Mouse (Mus musculus): ENCODE measurements around the gene Vwa3b.

Gene Vwa3b

DNA sequence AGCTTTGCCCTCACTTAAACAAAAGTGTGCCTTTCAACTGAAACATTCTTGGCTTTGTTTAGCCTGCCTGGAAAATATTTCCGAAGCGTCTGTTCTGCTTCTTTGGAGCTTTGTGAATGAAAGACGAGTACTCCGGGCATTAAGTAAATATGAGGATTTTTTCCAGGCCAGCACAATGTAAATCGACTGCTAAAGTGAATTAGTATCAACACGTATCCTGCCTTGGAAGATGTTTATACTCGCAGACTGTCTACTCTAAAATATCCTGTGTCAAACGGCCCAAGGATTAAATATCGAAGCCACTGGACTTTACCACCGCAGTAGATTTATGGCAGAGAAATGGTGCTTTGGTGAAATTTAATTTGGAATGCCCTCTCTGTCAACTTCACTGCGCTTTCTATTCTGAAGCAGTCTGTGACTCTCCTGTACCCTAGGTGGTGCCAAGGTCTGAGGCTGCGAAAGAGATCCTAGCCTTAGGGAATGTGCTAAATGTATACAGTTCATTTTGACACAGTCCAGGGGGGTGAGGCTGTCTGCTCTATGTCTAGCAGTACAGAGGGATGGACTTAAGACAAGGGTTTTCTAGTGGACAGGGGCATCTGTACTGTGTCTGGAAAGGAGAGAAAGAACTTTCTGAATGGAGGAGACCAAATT, 98.4 kb downstream of the Vwa3b start:
- DNase-seq (ENCODE audit: low spot score), result no peak

- no peak for DNase-seq (ENCODE audit: low spot score)
These were observed 103.7 kb downstream of the Vwa3b start for GRCm38 (mm10) chr1:37130012-37130570.

GRCm38 (mm10) chr1:37131146-37131545, 104.8 kb downstream of the Vwa3b start:
- no peak for DNase-seq (ENCODE audit: low spot score)

DNA sequence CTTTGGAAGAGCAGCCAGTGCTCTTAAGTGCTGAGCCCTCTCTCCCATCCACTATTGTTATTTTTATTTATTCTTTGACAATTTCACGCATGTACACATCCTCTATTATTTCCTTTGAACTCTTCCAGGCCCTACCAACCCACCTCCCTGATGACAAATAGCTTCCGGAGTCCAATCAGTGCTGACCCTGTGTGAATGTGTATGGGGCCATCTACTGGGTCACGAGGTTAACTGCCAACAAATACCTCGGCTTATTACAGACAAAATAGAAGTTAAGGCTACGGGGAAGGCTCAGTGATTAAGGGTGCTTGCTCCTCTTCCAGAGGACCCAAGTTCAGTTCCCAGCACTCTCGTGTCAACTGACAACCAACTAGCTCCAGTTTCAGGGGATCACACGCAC, 106.0 kb downstream of the Vwa3b start:
- DNase-seq (ENCODE audit: low spot score), result no peak

GRCm38 (mm10) chr1:37145966-37146365, 119.6 kb downstream of the Vwa3b start:
- no peak for DNase-seq (ENCODE audit: low spot score)

DNA sequence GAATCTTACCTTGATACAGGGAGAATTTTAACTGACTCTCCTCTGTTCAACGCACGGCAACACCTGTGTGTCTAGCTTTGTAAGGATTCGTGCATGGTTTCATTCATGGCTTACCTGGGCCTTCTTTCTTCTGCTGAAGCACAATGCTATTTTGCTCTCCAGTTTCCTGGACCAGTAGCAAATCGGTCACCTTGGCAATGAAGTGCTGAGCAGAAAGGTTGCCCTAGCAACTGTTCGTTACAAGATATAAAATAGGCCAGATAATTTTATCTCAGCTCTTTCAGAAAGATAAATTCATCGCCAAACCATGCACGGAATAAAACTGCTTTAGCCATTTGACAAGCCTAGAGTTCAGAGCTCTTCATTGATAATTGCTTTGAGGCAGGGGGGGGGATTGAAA, 123.5 kb downstream of the Vwa3b start:
- peak; percentile 38 for DNase-seq (ENCODE audit: low spot score)

- DNase-seq (ENCODE audit: low spot score), result no peak
These were observed 125.5 kb downstream of the Vwa3b start for GRCm38 (mm10) chr1:37151896-37152295.

DNA sequence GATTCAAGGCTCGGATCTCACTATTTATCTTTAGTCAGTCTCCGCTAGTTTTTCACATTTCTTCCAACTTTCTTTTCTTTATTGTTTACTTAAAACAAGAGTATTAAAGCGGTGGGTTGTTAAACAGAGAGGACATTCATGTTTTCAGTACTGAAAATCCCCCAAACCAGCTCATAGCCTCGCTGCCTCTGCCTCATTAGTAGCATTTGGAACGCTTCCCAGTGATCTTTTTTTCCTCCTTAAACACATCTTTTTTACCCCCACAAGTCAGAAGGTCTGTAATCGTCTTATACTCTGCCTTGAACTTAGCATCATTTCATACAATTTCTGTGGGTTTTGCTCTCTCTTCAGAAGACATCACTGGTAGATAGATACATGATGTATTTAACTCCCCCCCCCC, 139.7 kb downstream of the Vwa3b start:
- no peak for DNase-seq (ENCODE audit: low spot score)

GRCm38 (mm10) chr1:37167918-37168317, 141.5 kb downstream of the Vwa3b start:
- no peak for DNase-seq (ENCODE audit: low spot score)

- no peak for DNase-seq (ENCODE audit: low spot score)
These were observed 151.5 kb downstream of the Vwa3b start for GRCm38 (mm10) chr1:37177874-37178273.

- no peak for DNase-seq (ENCODE audit: low spot score)
These were observed 153.5 kb downstream of the Vwa3b start for GRCm38 (mm10) chr1:37179852-37180251.

GRCm38 (mm10) chr1:37187050-37187449, 160.7 kb downstream of the Vwa3b start:
- DNase-seq (ENCODE audit: low spot score), result no peak

- DNase-seq (ENCODE audit: low spot score), result no peak
These were observed 168.2 kb downstream of the Vwa3b start for GRCm38 (mm10) chr1:37194607-37195006.

DNA sequence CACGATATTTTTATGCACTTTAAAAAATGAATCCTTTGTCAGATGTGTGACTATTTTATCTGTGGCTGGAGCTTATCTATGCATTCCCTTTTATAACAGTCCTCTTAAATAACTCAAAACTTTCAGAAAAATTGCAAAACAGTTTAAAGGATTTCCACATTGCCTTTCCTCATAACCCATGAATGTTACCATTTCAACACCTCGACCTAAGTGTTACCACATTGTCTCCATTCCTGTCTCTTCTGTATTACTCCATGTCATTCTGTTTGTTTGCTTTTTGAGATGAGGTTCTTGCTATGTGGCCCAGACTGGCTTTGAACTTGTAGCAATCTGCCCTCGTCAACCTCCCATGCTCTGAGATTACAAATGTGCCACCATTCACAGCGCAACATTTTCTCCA, 175.0 kb downstream of the Vwa3b start:
- DNase-seq (ENCODE audit: low spot score), result no peak

GRCm38 (mm10) chr1:37207743-37208142, 181.3 kb downstream of the Vwa3b start:
- no peak for DNase-seq (ENCODE audit: low spot score)

- DNase-seq (ENCODE audit: low spot score), result no peak
These were observed 186.0 kb downstream of the Vwa3b start for GRCm38 (mm10) chr1:37212375-37212774.

DNA sequence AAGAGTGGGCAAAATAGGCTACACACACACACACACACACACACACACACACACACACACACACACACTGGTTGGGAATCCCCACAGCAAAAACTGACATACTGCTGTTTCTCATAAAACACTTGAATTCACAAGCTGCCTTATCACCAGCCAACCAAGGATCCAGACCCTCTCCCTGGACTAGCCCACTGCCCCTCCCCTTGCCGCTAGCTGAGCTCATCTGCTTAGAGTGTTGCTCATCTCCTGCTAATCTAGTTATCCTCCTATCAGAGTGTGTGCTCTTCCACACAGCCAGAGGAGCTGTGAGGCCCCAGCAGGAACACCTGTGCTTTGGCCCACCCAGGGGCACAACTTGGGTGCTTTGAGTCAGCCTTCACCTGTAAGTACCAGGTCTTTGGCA, 187.7 kb downstream of the Vwa3b start, which contains the start of gene Cnga3:
Gene Cnga3, plus strand, starts transcription at position 291 of the 400 bp plus-strand sequence.
- no peak for DNase-seq (ENCODE audit: low spot score)

- DNase-seq (ENCODE audit: low spot score), result no peak
These were observed 192.0 kb downstream of the Vwa3b start for GRCm38 (mm10) chr1:37218386-37218785.

DNA sequence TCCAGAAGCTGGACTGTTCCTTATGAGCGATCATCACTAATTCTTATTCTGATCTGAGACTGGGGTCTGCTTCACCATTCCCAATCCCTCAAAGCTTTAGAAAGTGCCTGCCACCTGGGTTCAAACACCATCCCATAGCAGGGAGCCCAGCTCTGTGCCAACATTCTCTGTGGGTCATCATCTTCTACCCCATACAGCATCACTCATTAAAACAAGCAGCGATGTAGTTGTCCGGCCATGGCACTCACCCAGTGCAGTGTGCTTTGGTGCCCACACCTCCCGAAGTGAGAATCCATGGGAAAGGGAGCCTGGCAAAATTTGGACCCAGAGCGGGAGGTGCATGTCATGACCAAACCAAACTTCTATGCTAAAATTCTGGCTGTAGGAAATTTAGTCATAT, 193.2 kb downstream of the Vwa3b start:
- DNase-seq (ENCODE audit: low spot score), result no peak

DNA sequence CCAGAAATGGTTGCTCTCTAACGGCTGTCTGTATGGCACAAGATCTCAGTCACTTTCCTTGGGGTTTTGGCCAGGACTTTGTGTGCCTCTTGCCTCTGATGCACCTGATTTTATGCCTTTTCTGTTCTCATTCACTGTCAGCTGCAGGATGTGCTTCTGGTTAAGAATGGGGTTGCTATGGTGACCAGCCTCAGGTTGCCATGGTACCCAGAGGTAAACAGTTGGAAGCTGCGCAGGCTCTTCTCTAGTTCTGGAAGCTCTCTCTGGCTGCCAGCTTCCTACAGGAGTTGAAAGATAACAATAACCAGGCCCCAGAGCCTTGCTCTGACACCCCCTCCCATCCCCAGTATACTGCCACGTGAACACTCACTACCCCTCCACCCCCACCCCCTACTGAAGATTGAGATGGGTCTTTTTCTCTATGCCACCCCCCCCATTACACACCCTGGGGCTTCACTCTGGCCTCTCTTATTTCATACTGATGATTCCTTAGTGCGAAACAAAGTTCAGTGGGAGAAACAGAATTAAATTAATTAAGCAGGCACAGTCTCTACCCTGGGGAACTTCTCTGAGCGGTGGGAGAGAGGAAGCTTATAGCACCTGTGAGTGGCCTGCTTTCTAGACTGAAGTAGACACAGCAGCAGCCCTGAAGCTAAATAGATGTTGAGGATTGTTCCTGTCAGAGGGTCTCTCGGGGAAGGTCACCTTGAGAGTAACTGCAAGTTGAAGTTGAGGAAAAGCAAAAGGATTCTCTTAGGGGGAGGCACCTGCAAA, 193.9 kb downstream of the Vwa3b start:
- peak; percentile 88 for DNase-seq (ENCODE audit: low spot score)

DNA sequence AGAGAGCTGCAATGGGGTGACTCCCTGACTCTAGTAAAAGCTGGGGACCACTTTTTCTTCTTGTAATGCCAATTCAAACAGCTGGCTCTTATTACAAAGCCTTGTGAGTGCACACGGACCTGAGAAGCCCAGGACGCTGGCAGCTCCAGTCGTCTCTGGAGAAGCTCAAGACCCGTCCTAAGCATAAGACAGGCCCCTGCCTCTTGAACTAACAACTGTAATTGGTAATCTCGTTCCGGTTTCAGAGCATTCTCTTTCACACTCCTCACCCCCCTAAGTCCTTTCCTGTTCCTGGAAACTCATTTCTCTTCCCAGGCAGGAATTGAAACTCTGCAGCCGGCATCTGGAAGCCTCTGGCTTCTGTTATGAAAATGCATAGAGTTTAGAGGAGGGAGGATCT, 195.6 kb downstream of the Vwa3b start:
- no peak for DNase-seq (ENCODE audit: low spot score)

GRCm38 (mm10) chr1:37230404-37230803, 204.0 kb downstream of the Vwa3b start:
- no peak for DNase-seq (ENCODE audit: low spot score)

- DNase-seq (ENCODE audit: low spot score), result peak; percentile 32
These were observed 204.9 kb downstream of the Vwa3b start for GRCm38 (mm10) chr1:37231295-37231701.

Data from layer of hippocampus, adult 11-12 months (tissue).